Mouse (Mus musculus) stomach, embryonic 14.5 days (tissue): ENCODE data around the gene Bcas3. TPM values are rescaled to one million over a fixed set of nuclear protein-coding genes. Genes with fewer than 3 reads are reported as not detected.
A peak's percentile ranks its signal among the peaks of the same experiment; 100 is the strongest.

Source experiments
- ATAC-seq: fragments of 200-750 bp; cut with Nextera tagmentation; 2 replicates; pipeline ENCODE4 v1.8.0; 2017; ENCODE audit warnings: low read depth, moderate TSS enrichment; ENCODE audit not compliant: insufficient number of reproducible peaks, insufficient read depth, low FRiP score
- H3K27ac ChIP-seq: fragments of 300-500 bp; sonication (generic); 2 replicates; pipeline ENCODE4 v1.5.1; 2014; ENCODE audit warnings: mild to moderate bottlenecking, low read length, moderate library complexity, mixed read lengths
- H3K27me3 ChIP-seq: fragments of 300-500 bp; sonication (generic); 2 replicates; pipeline ENCODE4 v1.6.1; 2014; ENCODE audit warnings: low read length, control low read depth, mixed read lengths; ENCODE audit not compliant: control insufficient read depth, insufficient read depth
- H3K36me3 ChIP-seq: fragments of 300-500 bp; sonication (generic); 2 replicates; pipeline ENCODE4 v1.6.1; 2014; ENCODE audit warnings: mild to moderate bottlenecking, control low read depth, low read length, moderate library complexity, mixed read lengths; ENCODE audit not compliant: control insufficient read depth, insufficient read depth
- H3K4me1 ChIP-seq: fragments of 300-500 bp; sonication (generic); 2 replicates; pipeline ENCODE4 v1.6.1; 2014; ENCODE audit warnings: low read length, control low read depth, mixed read lengths; ENCODE audit not compliant: control insufficient read depth, insufficient read depth
- H3K4me2 ChIP-seq: fragments of 300-500 bp; sonication (generic); replicated peaks from 2 replicates; pipeline ENCODE4 v1.6.1; 2014; ENCODE audit warnings: low read depth, low read length, control low read depth
- H3K4me3 ChIP-seq: fragments of 300-500 bp; sonication (generic); 2 replicates; pipeline ENCODE4 v1.5.1; 2014; ENCODE audit warnings: low read depth, low read length, control low read depth
- H3K9ac ChIP-seq: fragments of 300-500 bp; sonication (generic); replicated peaks from 2 replicates; pipeline ENCODE4 v1.6.1; 2014; ENCODE audit warnings: low read depth, mild to moderate bottlenecking, control low read depth, low read length, moderate library complexity, mixed read lengths
- H3K9me3 ChIP-seq: fragments of 300-500 bp; sonication (generic); 2 replicates; pipeline ENCODE4 v1.6.1; 2016; ENCODE audit warnings: low read depth, low read length, control low read depth; ENCODE audit not compliant: control insufficient read depth
- WGBS: fragments of 180-500 bp; shearing (Covaris S2); extraction: QIAGEN DNeasy Blood & Tissue Kit; methylation state at CpG from one replicate; pipeline ENCODE4 v1.1.7; 2014; 5-methylcytosine and 5-hydroxymethylcytosine counted together
- polyA plus RNA-seq: library from polyadenylated mRNA; unstranded; fragments of >200 nt; fragmentation: Nextera tagmentation; extraction: Ambion mirVana; gene quantifications from 2 replicates; pipeline ENCODE4 v1.2.1, GENCODE M21; 2014

Bcas3 gene
- polyA plus RNA-seq, 1 experiment from 2014 or later: 20.4 TPM

DNA sequence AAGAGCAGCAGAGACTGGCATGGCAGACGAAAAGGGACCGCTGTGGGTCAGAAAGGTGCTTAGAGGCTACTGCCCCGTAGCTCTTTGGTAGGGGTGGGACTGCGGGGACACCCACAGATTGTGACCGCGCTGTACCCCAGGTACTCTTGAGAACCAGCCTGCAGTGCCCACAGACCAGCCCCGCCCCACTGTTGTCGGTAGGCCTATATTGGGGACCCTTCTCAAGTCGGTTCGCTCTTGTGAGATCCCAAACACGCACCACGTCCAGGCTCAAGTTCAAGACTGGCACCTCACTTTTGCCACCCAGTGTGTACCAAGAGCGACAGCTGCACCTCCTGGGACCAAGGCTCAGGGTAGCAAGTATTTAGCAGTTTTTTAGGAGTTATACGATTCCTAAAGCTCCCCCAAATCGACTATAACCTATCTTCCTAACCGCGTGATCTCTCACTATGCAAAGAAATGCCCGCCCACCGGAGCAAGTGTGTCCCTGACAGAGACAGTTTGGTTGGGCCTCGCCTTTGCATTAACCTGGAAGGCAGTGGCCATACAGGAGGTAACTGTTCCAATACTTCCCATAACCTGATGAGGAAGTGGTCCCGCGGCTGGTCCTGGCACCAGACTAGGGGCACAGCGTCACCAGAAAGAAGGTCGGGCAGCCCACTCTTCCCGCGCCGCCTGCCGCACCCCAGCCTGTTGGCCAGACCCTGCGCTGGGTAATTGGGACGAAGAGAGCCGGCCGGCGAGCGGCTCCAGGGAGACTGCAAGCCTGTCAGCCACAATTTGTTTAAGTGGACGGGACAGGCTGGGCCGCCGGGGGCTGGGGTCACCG is 475.9 kb downstream of the Bcas3 start:
- H3K36me3 ChIP-seq: no peaks in the 10 kb centered on the region
- 24% methylated on average over 38 of the region's 38 CpGs for WGBS
- H3K9me3 ChIP-seq: no peaks in the 10 kb centered on the region
- no peak overlapping the region for H3K9ac ChIP-seq
- peaks cover 12% of the 10 kb centered on the region; the same call in 1 of the 2 replicates for H3K27me3 ChIP-seq
- no peak overlapping the region for H3K27ac ChIP-seq
- peak overlapping the region; percentile 87 for H3K4me2 ChIP-seq
- peaks cover 25% of the 10 kb centered on the region; the same call in 1 of the 2 replicates for H3K4me1 ChIP-seq
- ATAC-seq: no peak
- H3K4me3 ChIP-seq: peak overlapping the region; percentile 4; the same call in 1 of the 2 replicates

DNA sequence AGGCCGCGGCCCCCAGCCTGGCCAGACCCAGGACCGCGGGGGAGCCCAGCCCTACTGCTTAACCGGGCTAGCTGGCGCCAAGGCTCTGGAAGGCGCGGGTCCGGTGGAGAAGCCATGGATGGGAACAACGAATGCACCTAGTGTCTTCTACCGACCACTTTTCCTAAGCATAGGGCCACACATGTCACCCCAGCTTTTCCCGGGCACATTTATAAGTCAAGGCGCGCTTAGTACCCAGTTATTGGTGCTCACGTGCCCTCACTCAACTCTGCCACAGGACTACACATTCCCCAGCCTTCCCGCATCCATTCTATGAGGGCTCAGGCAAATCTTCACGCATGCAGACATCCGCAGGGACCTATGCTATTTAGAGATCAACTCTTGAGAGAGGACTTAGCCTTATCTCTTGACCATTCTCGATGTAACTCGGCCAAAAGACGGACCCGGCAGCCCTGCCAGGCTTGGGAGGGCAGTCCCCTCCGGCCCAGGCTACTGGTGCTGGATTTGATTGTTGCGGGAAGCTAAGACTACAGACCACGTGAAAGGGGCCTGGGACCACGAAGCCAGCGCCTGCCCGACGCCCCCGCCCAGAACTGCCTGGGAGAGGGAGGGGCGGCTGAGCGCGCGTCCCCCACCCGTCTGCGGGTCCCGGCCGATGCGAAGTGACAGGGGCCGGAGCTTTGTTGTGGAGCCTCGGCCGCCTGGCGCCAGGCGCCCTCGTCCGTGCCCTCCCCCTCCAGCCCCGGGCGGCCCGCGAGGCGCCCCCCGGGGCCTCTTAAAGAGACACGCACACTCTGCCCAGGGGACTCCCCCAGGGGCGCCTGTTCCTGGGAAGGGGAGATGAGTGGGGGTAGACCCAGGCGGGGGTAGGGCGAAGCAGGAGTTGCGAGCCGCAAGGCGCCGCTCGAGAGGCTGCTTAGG is 476.8 kb downstream of the Bcas3 start:
- no peaks in the 10 kb centered on the region for H3K9me3 ChIP-seq
- 2% methylated on average over 56 of the region's 61 CpGs for WGBS

DNA sequence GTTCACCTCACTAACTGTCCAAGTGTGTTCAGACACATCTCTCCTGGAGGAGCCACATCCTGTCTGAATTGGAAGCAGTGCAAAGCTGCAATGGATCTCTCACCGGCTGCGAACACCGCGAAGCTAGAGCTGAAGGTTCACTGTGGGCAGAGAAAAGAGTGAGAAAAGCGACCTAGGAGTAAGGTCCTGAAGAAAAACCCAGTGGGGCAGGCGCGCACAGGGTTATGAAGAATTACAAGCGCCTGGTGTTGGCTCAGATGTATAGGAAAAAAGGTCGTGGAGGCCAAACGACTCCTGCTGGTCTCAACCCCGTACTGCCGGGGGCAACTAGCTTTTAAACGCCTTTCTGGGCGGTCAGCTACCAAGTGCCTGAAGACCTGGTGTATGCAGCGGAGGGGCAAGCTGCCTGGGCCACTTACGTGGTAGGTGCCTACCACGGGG is 478.0 kb downstream of the Bcas3 start:
- Histone ChIP-seq H3K27me3 (peaks cover 19% of the 10 kb centered on the region), H3K9ac (peak overlapping the region; percentile 25; the same call in 1 of the 2 replicates), H3K27ac (peak overlapping the region; percentile 4; the same call in 1 of the 2 replicates)

More for the DNA sequence above, 476.8 kb downstream of the Bcas3 start:
- no peak for ATAC-seq
- peak overlapping the region; percentile 22 for H3K9ac ChIP-seq
- no peaks in the 10 kb centered on the region for H3K36me3 ChIP-seq
- no peak overlapping the region for H3K27ac ChIP-seq
- H3K4me1 ChIP-seq: peaks cover 25% of the 10 kb centered on the region; the same call in 1 of the 2 replicates
- peaks cover 12% of the 10 kb centered on the region; the same call in 1 of the 2 replicates for H3K27me3 ChIP-seq
- H3K4me2 ChIP-seq: peak overlapping the region; percentile 87
- H3K4me3 ChIP-seq: peak overlapping the region; percentile 59

DNA sequence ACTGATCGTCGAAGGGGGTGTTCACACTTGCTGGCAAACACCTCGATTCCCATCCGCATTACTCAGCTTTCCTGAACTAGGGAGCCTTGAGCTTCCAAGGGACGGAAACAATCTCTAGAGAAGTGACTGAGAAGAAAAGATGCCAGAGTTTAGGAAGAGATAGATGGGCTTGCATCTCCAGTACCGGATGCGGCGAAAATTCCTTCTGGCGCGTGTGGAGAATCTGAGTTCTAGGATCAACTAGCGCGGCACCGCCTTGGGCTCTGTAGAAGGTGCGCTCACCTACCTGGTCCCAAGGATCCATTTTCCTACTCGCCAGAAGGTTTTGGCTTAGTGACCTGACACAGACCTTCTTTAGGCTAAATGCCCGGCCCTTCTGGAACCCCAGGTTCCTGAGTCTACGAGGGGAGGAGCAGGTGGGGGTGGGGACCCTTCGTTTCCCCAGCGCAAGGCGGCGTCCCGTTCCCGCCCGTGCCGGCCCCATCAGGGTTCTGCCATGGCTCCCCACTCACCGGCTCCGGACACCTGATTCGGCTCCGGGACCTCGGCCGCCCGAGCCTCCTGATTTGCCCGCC is 478.8 kb downstream of the Bcas3 start:
- peak overlapping the region; percentile 59 for H3K4me3 ChIP-seq
- peaks cover 24% of the 10 kb centered on the region for H3K27me3 ChIP-seq
- 0 out of 2 replicates have a peak, but pooled peaks have one; percentile 6 for ATAC-seq
- under 1% methylated on average over 33 of the region's 33 CpGs for WGBS
- no peaks in the 10 kb centered on the region for H3K36me3 ChIP-seq
- peak overlapping the region; percentile 87 for H3K4me2 ChIP-seq
- peak overlapping the region; percentile 68; the same call in 1 of the 2 replicates for H3K27ac ChIP-seq
- no peaks in the 10 kb centered on the region for H3K9me3 ChIP-seq
- peak overlapping the region; percentile 8 for H3K9ac ChIP-seq
- peaks cover 25% of the 10 kb centered on the region; the same call in 1 of the 2 replicates for H3K4me1 ChIP-seq

More for the DNA sequence above, 478.0 kb downstream of the Bcas3 start:
- ATAC-seq: no peak
- Histone ChIP-seq H3K36me3 (no peaks in the 10 kb centered on the region), H3K9me3 (no peaks in the 10 kb centered on the region), H3K4me1 (peaks cover 25% of the 10 kb centered on the region; the same call in 1 of the 2 replicates), H3K4me2 (peak overlapping the region; percentile 87; the same call in 1 of the 2 replicates), H3K4me3 (peak overlapping the region; percentile 59)
- WGBS: 9% methylated on average over 17 of the region's 17 CpGs

DNA sequence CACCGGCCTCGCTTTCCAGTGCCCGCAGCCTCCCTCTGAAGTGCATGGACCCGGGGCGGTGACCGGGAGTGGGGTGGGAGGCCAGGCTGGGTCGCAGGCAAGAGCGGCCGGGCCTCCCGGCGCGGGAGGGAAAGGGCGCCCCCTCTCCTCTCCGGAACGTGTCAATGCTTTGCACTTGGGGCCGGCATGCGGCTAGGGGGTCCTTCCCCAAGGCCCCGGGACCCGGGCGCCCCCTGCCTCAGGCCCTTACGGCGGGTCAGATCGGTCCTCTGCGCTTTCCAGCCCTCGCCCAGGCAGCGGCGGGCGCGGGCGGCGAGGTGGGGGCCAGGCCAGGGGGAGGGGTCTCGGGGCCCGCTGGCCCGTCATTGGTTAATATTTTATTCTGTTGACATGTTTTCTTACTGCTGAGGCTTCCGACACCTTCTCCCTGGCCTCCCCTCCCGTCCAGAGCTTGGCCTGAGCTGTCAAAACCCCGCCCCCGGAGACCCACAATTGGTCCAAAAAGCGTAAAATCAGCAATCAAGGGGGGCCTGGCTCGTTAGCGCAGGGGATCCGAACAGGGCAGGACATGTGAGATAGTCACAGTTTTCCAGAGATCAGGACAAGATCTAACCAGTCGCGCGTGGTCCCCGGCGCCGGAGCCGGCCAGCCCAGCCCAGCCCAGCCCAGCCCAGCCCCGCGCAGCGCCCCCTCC is 479.4 kb downstream of the Bcas3 start, which contains the start of gene Tbx2:
Gene Tbx2 (plus strand): TSS at position 321 of the 694 bp plus-strand sequence.
- Histone ChIP-seq H3K9ac (peak within 1 kb of the TSS; percentile 81), H3K27ac (peak within 1 kb of the TSS; percentile 78), H3K4me2 (peak within 1 kb of the TSS; percentile 87), H3K36me3 (no peaks in the 10 kb centered on the region; the same call in 1 of the 2 replicates), H3K4me1 (peaks cover 22% of the 10 kb centered on the region; the same call in 1 of the 2 replicates), H3K27me3 (peaks cover 17% of the 10 kb centered on the region), H3K9me3 (no peaks in the 10 kb centered on the region), H3K4me3 (peak within 1 kb of the TSS; percentile 59)
- under 1% methylated on average over 49 of the region's 52 CpGs for WGBS
- peak; percentile 64 for ATAC-seq

DNA sequence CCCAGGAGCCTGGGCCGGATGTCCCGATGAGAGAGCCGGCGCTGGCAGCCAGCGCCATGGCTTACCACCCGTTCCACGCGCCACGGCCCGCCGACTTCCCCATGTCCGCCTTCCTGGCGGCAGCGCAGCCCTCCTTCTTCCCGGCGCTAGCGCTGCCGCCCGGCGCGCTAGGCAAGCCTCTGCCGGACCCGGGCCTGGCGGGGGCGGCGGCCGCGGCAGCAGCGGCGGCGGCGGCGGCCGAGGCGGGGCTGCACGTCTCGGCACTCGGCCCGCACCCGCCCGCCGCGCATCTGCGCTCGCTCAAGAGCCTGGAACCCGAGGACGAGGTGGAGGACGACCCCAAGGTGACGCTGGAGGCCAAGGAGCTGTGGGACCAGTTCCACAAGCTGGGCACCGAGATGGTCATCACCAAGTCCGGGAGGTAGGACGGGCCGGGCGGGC is 480.1 kb downstream of the Bcas3 start:
- WGBS: under 1% methylated on average over 48 of the region's 54 CpGs
- Histone ChIP-seq H3K27me3 (peaks cover 19% of the 10 kb centered on the region), H3K36me3 (peaks cover 5% of the 10 kb centered on the region; the same call in 1 of the 2 replicates)

DNA sequence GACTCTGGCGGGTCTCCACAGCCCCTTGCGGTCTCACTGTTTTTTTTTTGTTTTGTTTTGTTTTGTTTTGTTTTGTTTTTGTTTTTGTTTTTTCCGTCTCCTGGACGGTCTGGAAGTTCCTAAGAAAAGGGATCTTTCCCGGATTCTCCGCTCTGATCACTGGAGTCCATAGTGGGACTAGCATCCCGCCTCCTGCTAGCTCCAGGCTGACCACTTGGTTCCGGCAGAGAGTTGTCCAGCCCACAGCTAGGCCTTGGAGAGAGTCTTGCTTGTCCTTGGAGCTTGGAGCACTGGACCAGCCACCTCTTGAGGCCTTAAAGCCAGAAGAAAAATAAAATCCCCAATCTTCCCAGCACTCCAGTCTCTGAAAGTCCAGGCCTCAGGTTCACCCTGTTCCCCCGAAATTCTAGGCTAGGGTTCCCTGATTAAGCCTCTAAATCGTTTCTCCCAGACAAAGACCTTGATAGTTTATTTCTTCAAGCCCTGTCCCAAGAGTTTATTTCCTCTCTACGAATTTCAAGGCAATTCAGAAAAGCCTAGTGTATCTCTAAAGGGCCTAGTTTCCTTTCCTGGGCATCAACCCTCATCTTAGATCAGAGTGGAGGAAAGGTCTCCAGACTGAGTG is 480.9 kb downstream of the Bcas3 start:
- 17% methylated on average over 11 of the region's 11 CpGs for WGBS
- Histone ChIP-seq H3K27ac (peak overlapping the region; percentile 78), H3K27me3 (peaks cover 16% of the 10 kb centered on the region), H3K9ac (peak overlapping the region; percentile 81), H3K4me1 (peaks cover 27% of the 10 kb centered on the region; the same call in 1 of the 2 replicates), H3K4me3 (peak overlapping the region; percentile 59), H3K9me3 (no peaks in the 10 kb centered on the region), H3K4me2 (peak overlapping the region; percentile 87), H3K36me3 (peaks cover 7% of the 10 kb centered on the region; the same call in 1 of the 2 replicates)
- no peak for ATAC-seq

More for the DNA sequence above, 480.1 kb downstream of the Bcas3 start:
- Histone ChIP-seq H3K9ac (peak overlapping the region; percentile 81), H3K4me1 (peaks cover 27% of the 10 kb centered on the region; the same call in 1 of the 2 replicates), H3K4me2 (peak overlapping the region; percentile 87), H3K27ac (peak overlapping the region; percentile 78), H3K4me3 (peak overlapping the region; percentile 59), H3K9me3 (no peaks in the 10 kb centered on the region)
- ATAC-seq: no peak
